Mouse (Mus musculus): ENCODE results near the gene Tstd3.
A peak's percentile ranks its signal among the peaks of the same experiment; 100 is the strongest.

DNA sequence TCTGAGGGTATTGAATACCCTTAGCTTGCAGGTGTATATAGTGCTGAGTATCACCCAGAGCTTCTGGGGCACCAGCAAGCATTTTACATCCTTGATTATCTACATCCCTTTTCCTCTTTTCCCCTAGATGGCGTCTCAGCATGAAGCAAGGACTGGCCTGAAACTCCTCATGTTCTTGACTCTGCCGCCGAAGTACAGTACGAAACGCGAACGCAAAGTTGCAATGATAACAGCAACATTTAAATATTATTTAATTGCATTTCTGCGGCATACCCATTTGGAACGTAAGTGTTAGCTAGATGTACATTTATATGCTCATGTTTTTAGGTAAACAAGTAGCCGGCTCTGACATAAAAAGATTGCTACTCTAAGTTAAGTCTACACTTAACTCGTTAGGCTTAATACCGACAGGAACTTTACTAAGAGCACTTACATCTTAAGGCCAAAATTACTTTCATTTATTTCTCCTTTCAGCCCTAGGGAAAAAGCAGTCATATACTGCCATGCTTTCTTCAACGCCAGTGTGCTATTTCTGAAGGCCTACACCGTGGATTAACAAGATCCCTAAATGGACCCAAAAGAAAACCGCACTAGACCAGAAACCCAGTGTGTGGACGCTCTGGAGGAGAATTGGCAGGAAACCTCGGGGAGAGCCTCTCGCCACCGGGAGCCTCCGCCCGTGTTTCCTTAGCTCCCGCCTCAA is 39.9 kb downstream of the Tstd3 start:
- TF ChIP-seq CTCF (IDR thresholded peaks at IDR 0.05; ENCODE audit: low read depth, low read length) (peak; percentile 35), POLR2A (IDR thresholded peaks at IDR 0.05; ENCODE audit: insufficient read depth, low read length) (no peak)

Measured in ES-Bruce4 (cell line).